Mouse (Mus musculus) kidney, adult 2 months (tissue): ENCODE measurements around the gene Elovl6. TPM values are rescaled to one million over a fixed set of nuclear protein-coding genes. Genes with fewer than 3 reads are reported as not detected.

Experiments
- DNase-seq: peaks from one replicate; pipeline ENCODE4 v3.0.0; 2021
- H3K27ac ChIP-seq: fragments of 200-500 bp; 2 replicates; pipeline ENCODE4 v1.5.1; 2012; ENCODE audit warnings: low read depth, low read length, control low read depth, inconsistent platforms; ENCODE audit not compliant: insufficient read depth
- H3K27me3 ChIP-seq: fragments of 200-500 bp; replicated peaks from 2 replicates; pipeline ENCODE4 v1.6.1; 2012; ENCODE audit warnings: mild to moderate bottlenecking, moderate library complexity, low read length, inconsistent platforms; ENCODE audit not compliant: control insufficient read depth, insufficient read depth
- H3K36me3 ChIP-seq: fragments of 200-500 bp; 2 replicates; pipeline ENCODE4 v1.6.1; 2012; ENCODE audit warnings: mild to moderate bottlenecking, moderate library complexity, low read length, inconsistent platforms; ENCODE audit not compliant: control insufficient read depth, insufficient read depth
- H3K4me1 ChIP-seq: fragments of 200-500 bp; 2 replicates; pipeline ENCODE4 v1.6.1; 2011; ENCODE audit warnings: low read length; ENCODE audit not compliant: control insufficient read depth, insufficient read depth
- H3K4me3 ChIP-seq: fragments of 200-500 bp; 2 replicates; pipeline ENCODE4 v1.5.1; 2011; ENCODE audit warnings: mild to moderate bottlenecking, low read depth, low read length, control low read depth; ENCODE audit not compliant: insufficient read depth
- CTCF ChIP-seq: fragments of 200-500 bp; conservative IDR thresholded peaks from 2 replicates; pipeline ENCODE4 v1.5.1; 2011; ENCODE audit warnings: low read depth, mild to moderate bottlenecking, control low read depth, low read length, moderate library complexity, mixed read lengths; ENCODE audit not compliant: insufficient read depth, insufficient read length
- POLR2A ChIP-seq: fragments of 200-500 bp; IDR thresholded peaks from one replicate; pipeline ENCODE4 v1.6.1; 2011; ENCODE audit warnings: low read depth, low read length, control low read depth
- WGBS: fragments of 180-500 bp; shearing (Covaris S2); methylation state at CpG from one replicate; pipeline ENCODE4 v1.1.7; 2018; 5-methylcytosine and 5-hydroxymethylcytosine counted together
- polyA plus RNA-seq: library from polyadenylated mRNA; depleted of rRNA; stranded (reverse); fragments of >200 nt; gene quantifications from 2 replicates; pipeline ENCODE4 v1.2.3, GENCODE M21; 2012; rRNA removed

Elovl6 gene
- polyA plus RNA-seq, 1 experiment: 73.0 TPM

- TF ChIP-seq CTCF (0 out of 2 replicates have a peak, but pooled peaks have one; percentile 6), POLR2A (no peak)
- H3K27ac ChIP-seq: no peak overlapping the region
- 51% methylated on average over 5 of the region's 5 CpGs for WGBS
- H3K27me3 ChIP-seq: no peaks in the 10 kb centered on the region
- H3K4me3 ChIP-seq: no peak overlapping the region
- DNase-seq: peak; percentile 26
- H3K36me3 ChIP-seq: no peaks in the 10 kb centered on the region; the same call in 1 of the 2 replicates
- no peaks in the 10 kb centered on the region for H3K4me1 ChIP-seq
These were observed 148.1 kb downstream of the Elovl6 start for GRCm38 (mm10) chr3:129680258-129680657.

GRCm38 (mm10) chr3:129681841-129682240, 149.7 kb downstream of the Elovl6 start:
- TF ChIP-seq CTCF (no peak), POLR2A (no peak)
- H3K27ac ChIP-seq: no peak overlapping the region
- H3K27me3 ChIP-seq: no peaks in the 10 kb centered on the region
- DNase-seq: no peak
- H3K4me3 ChIP-seq: no peak overlapping the region
- 43% methylated on average over 4 of the region's 4 CpGs for WGBS
- no peaks in the 10 kb centered on the region; the same call in 1 of the 2 replicates for H3K36me3 ChIP-seq
- no peaks in the 10 kb centered on the region for H3K4me1 ChIP-seq

- no peak overlapping the region for H3K27ac ChIP-seq
- no peaks in the 10 kb centered on the region for H3K27me3 ChIP-seq
- TF ChIP-seq POLR2A (no peak), CTCF (no peak)
- H3K36me3 ChIP-seq: no peaks in the 10 kb centered on the region; the same call in 1 of the 2 replicates
- H3K4me3 ChIP-seq: no peak overlapping the region
- DNase-seq: no peak
- 77% methylated on average over 10 of the region's 10 CpGs for WGBS
- no peaks in the 10 kb centered on the region for H3K4me1 ChIP-seq
These were observed 150.2 kb downstream of the Elovl6 start for GRCm38 (mm10) chr3:129682389-129682788.

DNA sequence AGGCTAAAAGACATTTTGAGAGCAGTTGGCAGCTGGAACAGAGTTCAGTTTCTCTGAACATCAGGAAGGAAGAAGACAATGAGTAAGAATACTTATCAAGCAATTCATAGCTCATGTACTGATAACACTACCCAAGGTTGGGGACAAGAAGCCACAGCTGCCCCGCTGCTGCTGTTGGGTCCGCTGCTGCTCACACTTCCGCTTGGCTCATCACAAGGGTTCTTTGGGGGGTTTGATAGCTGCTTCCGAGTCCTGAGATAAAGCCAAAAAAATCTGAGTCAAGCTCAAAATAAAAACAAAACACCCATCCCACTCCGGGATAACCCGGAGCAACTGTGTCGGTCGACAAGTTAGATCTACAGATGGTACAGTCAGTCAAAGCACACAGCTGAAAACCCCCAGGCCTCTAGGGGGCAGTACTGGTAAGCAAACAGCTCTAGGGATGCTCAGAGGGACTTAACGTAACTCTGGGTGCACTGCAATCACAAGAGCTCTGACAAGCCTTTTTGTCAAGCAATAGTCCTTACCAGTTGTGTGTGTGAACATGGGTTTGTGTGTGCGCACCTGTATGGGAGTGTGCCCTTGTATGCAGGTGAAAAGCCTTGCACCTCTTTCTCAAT, 151.0 kb downstream of the Elovl6 start:
- peak; percentile 35 for DNase-seq
- Histone ChIP-seq H3K4me3 (no peak overlapping the region), H3K27ac (no peak overlapping the region), H3K27me3 (no peaks in the 10 kb centered on the region), H3K4me1 (no peaks in the 10 kb centered on the region), H3K36me3 (no peaks in the 10 kb centered on the region)
- TF ChIP-seq CTCF (peak; percentile 40; the same call in 1 of the 2 replicates), POLR2A (no peak)
- 84% methylated on average over 10 of the region's 10 CpGs for WGBS

DNA sequence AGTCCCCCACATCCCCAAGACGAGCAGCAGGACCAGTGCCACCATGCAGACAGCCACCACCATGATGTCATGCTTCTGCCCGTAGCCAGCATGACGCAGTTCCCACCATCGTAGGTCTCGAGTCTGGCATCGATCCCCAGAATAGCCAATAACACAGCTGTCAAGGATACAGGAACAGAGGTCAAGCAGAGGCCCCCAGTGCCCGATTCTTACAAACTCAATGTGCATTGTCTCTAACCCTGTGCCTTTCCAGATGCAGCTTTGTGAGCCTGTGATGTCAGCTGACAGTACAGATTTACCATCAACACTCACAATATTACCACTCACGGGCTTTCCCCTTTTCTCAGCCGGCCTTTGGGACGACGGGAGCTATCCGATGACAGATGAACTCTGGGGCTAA, 154.0 kb downstream of the Elovl6 start:
- TF ChIP-seq CTCF: no peak
- no peak for TF ChIP-seq POLR2A
- H3K36me3 ChIP-seq: peaks cover 3% of the 10 kb centered on the region; the same call in 1 of the 2 replicates
- no peaks in the 10 kb centered on the region for H3K27me3 ChIP-seq
- 80% methylated on average over 12 of the region's 12 CpGs for WGBS
- H3K4me3 ChIP-seq: no peak overlapping the region
- H3K4me1 ChIP-seq: no peaks in the 10 kb centered on the region
- no peak for DNase-seq
- no peak overlapping the region for H3K27ac ChIP-seq

GRCm38 (mm10) chr3:129686698-129687333, 154.7 kb downstream of the Elovl6 start:
- no peaks in the 10 kb centered on the region for H3K4me1 ChIP-seq
- H3K36me3 ChIP-seq: peaks cover 3% of the 10 kb centered on the region; the same call in 1 of the 2 replicates
- H3K27me3 ChIP-seq: no peaks in the 10 kb centered on the region
- DNase-seq: peak; percentile 71
- WGBS: 43% methylated on average over 8 of the region's 8 CpGs
- TF ChIP-seq POLR2A (no peak), CTCF (peak; percentile 23; the same call in 1 of the 2 replicates)
- H3K27ac ChIP-seq: no peak overlapping the region
- H3K4me3 ChIP-seq: no peak overlapping the region

- H3K4me1 ChIP-seq: no peaks in the 10 kb centered on the region
- H3K27me3 ChIP-seq: no peaks in the 10 kb centered on the region
- no peak for DNase-seq
- 52% methylated on average over 5 of the region's 5 CpGs for WGBS
- no peak overlapping the region for H3K4me3 ChIP-seq
- TF ChIP-seq CTCF (no peak), POLR2A (no peak)
- no peak overlapping the region for H3K27ac ChIP-seq
- H3K36me3 ChIP-seq: peaks cover 3% of the 10 kb centered on the region; the same call in 1 of the 2 replicates
These were observed 155.3 kb downstream of the Elovl6 start for GRCm38 (mm10) chr3:129687429-129687828.

Other genes with a start within 250 kb of the Elovl6 start
- 41.7 and 52.4 TPM in 2 replicates for gene Enpep, start 199.6 kb upstream of the Elovl6 start, polyA plus RNA-seq
- gene Egf, start 223.0 kb downstream of the Elovl6 start, polyA plus RNA-seq: 917 and 1,191 TPM in 2 replicates